Mouse (Mus musculus) bone marrow macrophage, adult 2 months (primary cell): Measurements from ENCODE around the gene Mertk. TPM values are rescaled to one million over a fixed set of nuclear protein-coding genes. Genes with fewer than 3 reads are reported as not detected.
A peak's percentile ranks its signal among the peaks of the same experiment; 100 is the strongest.

Experiments
- H3K27ac ChIP-seq: 2 replicates; pipeline ENCODE4 v1.5.1; 2012; ENCODE audit warnings: low read depth, low read length; ENCODE audit not compliant: insufficient read depth
- H3K4me1 ChIP-seq: 2 replicates; pipeline ENCODE4 v1.6.1; 2012; ENCODE audit warnings: low read length; ENCODE audit not compliant: control insufficient read depth, insufficient read depth
- H3K4me3 ChIP-seq: 2 replicates; pipeline ENCODE4 v1.5.1; 2012; ENCODE audit warnings: mild to moderate bottlenecking, low read length, moderate library complexity; ENCODE audit not compliant: insufficient read depth
- CTCF ChIP-seq: IDR thresholded peaks from 2 replicates; pipeline ENCODE4 v1.5.1; 2012; ENCODE audit warnings: low read depth, mild to moderate bottlenecking, low read length, moderate library complexity
- POLR2A ChIP-seq: IDR thresholded peaks from 2 replicates; pipeline ENCODE4 v1.6.1; 2012; ENCODE audit warnings: mild to moderate bottlenecking, low read depth, low read length, borderline replicate concordance
- polyA plus RNA-seq: library from polyadenylated mRNA; stranded (reverse); fragments of >200 nt; gene quantifications from 2 replicates; pipeline ENCODE4 v1.2.4, GENCODE M21; 2012; ENCODE audit not compliant: missing spikeins, insufficient read depth, insufficient read length

Gene Mertk
- polyA plus RNA-seq, 1 experiment, result 52.5 TPM

GRCm38 (mm10) chr2:128755149-128755691 lies 56.5 kb downstream of the Mertk start:
- TF ChIP-seq CTCF (no peak), POLR2A (no peak)
- no peak overlapping the region for H3K27ac ChIP-seq
- no peak overlapping the region for H3K4me3 ChIP-seq
- H3K4me1 ChIP-seq, result peaks cover 44% of the 10 kb centered on the region

- H3K4me1 ChIP-seq, result peaks cover 16% of the 10 kb centered on the region
- H3K27ac ChIP-seq, result no peak overlapping the region
- no peak overlapping the region for H3K4me3 ChIP-seq
- TF ChIP-seq POLR2A (no peak), CTCF (no peak)
These were observed 60.1 kb downstream of the Mertk start for GRCm38 (mm10) chr2:128758724-128759340.

- H3K4me1 ChIP-seq, result no peaks in the 10 kb centered on the region
- TF ChIP-seq POLR2A (no peak), CTCF (no peak)
- no peak overlapping the region for H3K27ac ChIP-seq
- no peak overlapping the region for H3K4me3 ChIP-seq
These were observed 63.3 kb downstream of the Mertk start for GRCm38 (mm10) chr2:128762008-128762407.

GRCm38 (mm10) chr2:128765787-128766186 lies 67.0 kb downstream of the Mertk start:
- TF ChIP-seq CTCF, result no peak
- no peak for TF ChIP-seq POLR2A
- Histone ChIP-seq H3K4me3 (no peak overlapping the region), H3K4me1 (no peaks in the 10 kb centered on the region), H3K27ac (no peak overlapping the region)

GRCm38 (mm10) chr2:128768545-128769247 lies 69.9 kb downstream of the Mertk start:
- Histone ChIP-seq H3K27ac (no peak overlapping the region), H3K4me3 (no peak overlapping the region)
- no peak for TF ChIP-seq POLR2A
- no peak for TF ChIP-seq CTCF

GRCm38 (mm10) chr2:128770557-128770956 lies 71.8 kb downstream of the Mertk start:
- H3K4me3 ChIP-seq, result no peak overlapping the region
- no peak overlapping the region for H3K27ac ChIP-seq

More at GRCm38 (mm10) chr2:128768545-128769247, 69.9 kb downstream of the Mertk start:
- H3K4me1 ChIP-seq, result peaks cover 16% of the 10 kb centered on the region

GRCm38 (mm10) chr2:128771048-128771447 lies 72.3 kb downstream of the Mertk start:
- H3K27ac ChIP-seq, result peak overlapping the region; percentile 37; the same call in 1 of the 2 replicates
- peaks cover 16% of the 10 kb centered on the region for H3K4me1 ChIP-seq
- no peak for TF ChIP-seq CTCF
- no peak for TF ChIP-seq POLR2A
- H3K4me3 ChIP-seq, result no peak overlapping the region

More at GRCm38 (mm10) chr2:128770557-128770956, 71.8 kb downstream of the Mertk start:
- TF ChIP-seq CTCF (no peak), POLR2A (no peak)
- H3K4me1 ChIP-seq, result peaks cover 16% of the 10 kb centered on the region

- no peak for TF ChIP-seq CTCF
- no peak for TF ChIP-seq POLR2A
- Histone ChIP-seq H3K4me3 (no peak overlapping the region), H3K27ac (peak overlapping the region; percentile 37; the same call in 1 of the 2 replicates), H3K4me1 (peaks cover 18% of the 10 kb centered on the region)
These were observed 73.1 kb downstream of the Mertk start for GRCm38 (mm10) chr2:128771750-128772338.

GRCm38 (mm10) chr2:128782231-128782630 lies 83.5 kb downstream of the Mertk start:
- Histone ChIP-seq H3K4me1 (peaks cover 3% of the 10 kb centered on the region; the same call in 1 of the 2 replicates), H3K27ac (no peak overlapping the region), H3K4me3 (no peak overlapping the region)
- TF ChIP-seq CTCF (no peak), POLR2A (no peak)
